In genomic region chr1:178745471-178745870, GRCm38 (mm10) we compare ENCODE assay signal across 26 mouse cellular contexts.
DNase-seq lines count a peak whose midpoint lies in the region; ATAC-seq and TF ChIP-seq lines count a peak whose summit lies in the region.
"Had no signal": no experiment of that assay in that cellular context is flagged by ENCODE, and none has a peak within 500 bp of the region (broad histone marks: within the 10 kb centered on the region; RNA-seq: fewer than 3 reads in every experiment).

No protein-coding gene starts in this region.

- H3K4me3 ChIP-seq in cerebellum, adult 2 months (replicated peaks; ENCODE audit: insufficient read depth, low read depth, low read length), result no peak overlapping the region
- no peak overlapping the region for H3K4me3 ChIP-seq in left cerebral cortex, adult 2 months
- H3K4me3 ChIP-seq: embryonic facial prominence, embryonic 12.5 days; erythroblast, embryonic 14.5 days; forebrain, embryonic 15.5 days; heart, embryonic 12.5 days; hindbrain, embryonic 13.5 days; liver, embryonic 15.5 days; midbrain, embryonic 10.5 days had no signal

- no peaks in the 10 kb centered on the region for H3K27me3 ChIP-seq in cerebellum, adult 2 months (ENCODE audit: control insufficient read depth, insufficient read depth, low read length)
- H3K27me3 ChIP-seq: embryonic facial prominence, embryonic 12.5 days; forebrain, embryonic 15.5 days; heart, embryonic 12.5 days; hindbrain, embryonic 13.5 days; liver, embryonic 15.5 days; Patski had no signal

- intact Hi-C loops in left cerebral cortex, adult 2 months (cut with DNase I), result no loop called here
- intact Hi-C loops in left cerebral cortex, postnatal 4 days (cut with DNase I), result no loop called here

- H3K4me1 ChIP-seq in cerebellum, adult 2 months (ENCODE audit: control insufficient read depth, insufficient read depth, low read length), result peaks cover 51% of the 10 kb centered on the region
- H3K4me1 ChIP-seq: liver, embryonic 15.5 days had no signal

- TF ChIP-seq POLR2A in cerebellum, adult 2 months (IDR thresholded peaks at IDR 0.05; ENCODE audit: borderline replicate concordance, insufficient read depth, low read length), result no peak

- TF ChIP-seq CTCF in cerebellum, adult 2 months (IDR thresholded peaks at IDR 0.05; ENCODE audit: borderline replicate concordance, insufficient read depth, low read depth, low read length), result no peak
- TF ChIP-seq CTCF in left cerebral cortex, adult 2 months (IDR thresholded peaks at IDR 0.05), result no peak

- DNase-seq in cerebellum, adult 2 months, result no peak
- DNase-seq in cerebellum, adult 8-10 months, result no peak
- DNase-seq in left cerebral cortex, adult 2 months (ENCODE audit: extremely low spot score in 1 of 2, low spot score in 2 of 2), result peak; percentile 18 to 28
- no peak for DNase-seq in left cerebral cortex, postnatal 4 days
- DNase-seq in layer of hippocampus, postnatal 36 days, result peak; percentile 32 to 35
- DNase-seq in right cerebral cortex, postnatal 25 days, result peak; percentile 39
- no peak for DNase-seq in urinary bladder, postnatal 10 days (ENCODE audit: low spot score)
- DNase-seq: adrenal gland, postnatal 14 days; cerebellum, adult 11-12 months; gastrocnemius, postnatal 10 days; heart, adult 11 months; heart, postnatal 14 days; kidney, adult 2 months; kidney, postnatal 10 days; thymus, postnatal 36 days had no signal

- WGBS in cerebellum, adult 2 months, result 50% methylated on average over 6 of the region's 6 CpGs

- no peak for ATAC-seq in erythroid progenitor cell, adult 5-6 weeks (replicated peaks; ENCODE audit: low FRiP score, poor library complexity, severe bottlenecking)
- ATAC-seq: forebrain, embryonic 15.5 days; inflammation-experienced regulatory T-cells, adult 6 months; Patski had no signal

- peak overlapping the region; percentile 42; the same call in 1 of the 2 replicates for H3K27ac ChIP-seq in cerebellum, adult 2 months (ENCODE audit: insufficient read depth, low read length)
- no peak overlapping the region for H3K27ac ChIP-seq in left cerebral cortex, adult 2 months
- H3K27ac ChIP-seq: embryonic facial prominence, embryonic 12.5 days; forebrain, embryonic 15.5 days; liver, embryonic 15.5 days; macrophage; midbrain, embryonic 10.5 days had no signal

Comparison
In these comparisons a context has a peak if more than half of its experiments do, and no peak if none do; other contexts are left out.
1. DNase-seq: peak in left cerebral cortex, adult 2 months (2 of 2), layer of hippocampus, postnatal 36 days (2 of 2) and right cerebral cortex, postnatal 25 days (single experiment); none in cerebellum, adult 2 months (0 of 2), cerebellum, adult 8-10 months (single experiment), left cerebral cortex, postnatal 4 days (single experiment) and urinary bladder, postnatal 10 days (single experiment).